Mouse (Mus musculus) cerebellum, adult 9-10 months (tissue): ENCODE measurements around the gene Gm3776.
A peak's percentile ranks its signal among the peaks of the same experiment; 100 is the strongest.
"Not testable (repeated sequence)": the region's sequence is repeated elsewhere in the genome, so short reads cannot be mapped to it uniquely, and the experiment has no call there.

Experiments
- DNase-seq: peaks from one replicate; pipeline ENCODE4 v3.0.0; 2022

Gene Gm3776

GRCm38 (mm10) chr9:78293683-78294082, 36.8 kb downstream of the Gm3776 start:
- not testable (repeated sequence) for DNase-seq

- DNase-seq = not testable (repeated sequence)
Measured at GRCm38 (mm10) chr9:78294781-78295180, 37.9 kb downstream of the Gm3776 start.

GRCm38 (mm10) chr9:78296089-78296488, 39.2 kb downstream of the Gm3776 start:
- peak; percentile 11 for DNase-seq

GRCm38 (mm10) chr9:78298232-78298631, 41.3 kb downstream of the Gm3776 start:
- DNase-seq = no peak

GRCm38 (mm10) chr9:78299143-78299542, 42.2 kb downstream of the Gm3776 start:
- DNase-seq = not testable (repeated sequence)

- not testable (repeated sequence) for DNase-seq
Measured at GRCm38 (mm10) chr9:78308122-78308521, 51.2 kb downstream of the Gm3776 start.

- DNase-seq = no peak
Measured at GRCm38 (mm10) chr9:78314696-78315095, 57.8 kb downstream of the Gm3776 start, which contains the start of gene Omt2a. TSS of gene Omt2a (minus strand) at chr9:78314796.
